Mouse (Mus musculus) forebrain, postnatal 0 days (tissue): ENCODE data around the gene Creb1. TPM values are rescaled to one million over a fixed set of nuclear protein-coding genes. Genes with fewer than 3 reads are reported as not detected.
A peak's percentile ranks its signal among the peaks of the same experiment; 100 is the strongest.
"Not testable (repeated sequence)": the region's sequence is repeated elsewhere in the genome, so short reads cannot be mapped to it uniquely, and the experiment has no call there.

Experiments used
- ATAC-seq: fragments of 200-750 bp; cut with Nextera tagmentation; 2 replicates; pipeline ENCODE4 v1.8.0; 2017; ENCODE audit warnings: mild to moderate bottlenecking, moderate library complexity
- DNase-seq: peaks from one replicate; pipeline ENCODE4 v3.0.0-alpha.2; 2015
- H3K27ac ChIP-seq: fragments of 300-500 bp; sonication (generic); 2 replicates; pipeline ENCODE4 v1.5.1; 2014; ENCODE audit warnings: low read depth, mild to moderate bottlenecking, antibody characterized with exemption, low read length, moderate library complexity, mixed read lengths
- H3K27me3 ChIP-seq: fragments of 300-500 bp; sonication (generic); 2 replicates; pipeline ENCODE4 v1.6.1; 2014; ENCODE audit warnings: mild to moderate bottlenecking, low read length, mixed read lengths; ENCODE audit not compliant: insufficient read depth
- H3K36me3 ChIP-seq: fragments of 300-500 bp; sonication (generic); 2 replicates; pipeline ENCODE4 v1.6.1; 2014; ENCODE audit warnings: mild to moderate bottlenecking, moderate library complexity; ENCODE audit not compliant: insufficient read depth
- H3K4me1 ChIP-seq: fragments of 300-500 bp; sonication (generic); 2 replicates; pipeline ENCODE4 v1.6.1; 2014; ENCODE audit warnings: antibody characterized with exemption; ENCODE audit not compliant: insufficient read depth
- H3K4me2 ChIP-seq: fragments of 300-500 bp; sonication (generic); 2 replicates; pipeline ENCODE4 v1.6.1; 2014; ENCODE audit warnings: low read depth, mild to moderate bottlenecking, moderate library complexity
- H3K4me3 ChIP-seq: fragments of 300-500 bp; sonication (generic); 2 replicates; pipeline ENCODE4 v1.5.1; 2014; ENCODE audit warnings: low read depth, low read length, mixed read lengths
- H3K9ac ChIP-seq: fragments of 300-500 bp; sonication (generic); 2 replicates; pipeline ENCODE4 v1.6.1; 2014; ENCODE audit warnings: mild to moderate bottlenecking
- H3K9me3 ChIP-seq: fragments of 300-500 bp; sonication (generic); 2 replicates; pipeline ENCODE4 v1.6.1; 2016; ENCODE audit warnings: low read length
- CTCF ChIP-seq: sonication (generic); IDR thresholded peaks from 2 replicates; pipeline ENCODE4 v1.5.1; 2016; ENCODE audit warnings: antibody characterized with exemption, control low read depth, low read depth
- WGBS: fragments of 180-500 bp; shearing (Covaris S2); extraction: QIAGEN DNeasy Blood & Tissue Kit; methylation state at CpG from one replicate; pipeline ENCODE4 v1.1.7; 2014; 5-methylcytosine and 5-hydroxymethylcytosine counted together
- polyA plus RNA-seq: library from polyadenylated mRNA; unstranded; fragments of >200 nt; fragmentation: Nextera tagmentation; extraction: Ambion mirVana; gene quantifications from 2 replicates; pipeline ENCODE4 v1.2.1, GENCODE M21; 2015
- total RNA-seq: library from RNA; depleted of rRNA; stranded (reverse); fragments of >200 nt; gene quantifications from 2 replicates; pipeline ENCODE4 v1.2.3, GENCODE M21; 2014

The Creb1 gene
- total and polyA plus RNA-seq, 2 experiments from 2014 or later = 14.8 to 75.3 TPM

- no peaks in the 10 kb centered on the region for H3K9me3 ChIP-seq
- ATAC-seq = no peak
- H3K4me1 ChIP-seq = no peaks in the 10 kb centered on the region
- 0 out of 2 replicates have a peak, but pooled peaks have one; percentile 9 for TF ChIP-seq CTCF
- WGBS = 87% methylated on average over 5 of the region's 5 CpGs
- H3K4me3 ChIP-seq = no peak overlapping the region
- H3K27me3 ChIP-seq = no peaks in the 10 kb centered on the region
- H3K36me3 ChIP-seq = no peaks in the 10 kb centered on the region; the same call in 1 of the 2 replicates
- DNase-seq = no peak
- no peak overlapping the region for H3K27ac ChIP-seq
- no peak overlapping the region for H3K4me2 ChIP-seq
- no peak overlapping the region for H3K9ac ChIP-seq
These were observed 11.3 kb downstream of the Creb1 start for GRCm38 (mm10) chr1:64543750-64544149.

GRCm38 (mm10) chr1:64546070-64546469, 13.6 kb downstream of the Creb1 start:
- H3K27ac ChIP-seq = no peak overlapping the region
- H3K36me3 ChIP-seq = no peaks in the 10 kb centered on the region; the same call in 1 of the 2 replicates
- 78% methylated on average over 3 of the region's 3 CpGs for WGBS
- ATAC-seq (no peak), DNase-seq (no peak)
- no peaks in the 10 kb centered on the region for H3K27me3 ChIP-seq
- no peak overlapping the region for H3K4me3 ChIP-seq
- H3K9me3 ChIP-seq = no peaks in the 10 kb centered on the region
- H3K9ac ChIP-seq = no peak overlapping the region
- H3K4me2 ChIP-seq = no peak overlapping the region
- no peak for TF ChIP-seq CTCF
- no peaks in the 10 kb centered on the region for H3K4me1 ChIP-seq

DNA sequence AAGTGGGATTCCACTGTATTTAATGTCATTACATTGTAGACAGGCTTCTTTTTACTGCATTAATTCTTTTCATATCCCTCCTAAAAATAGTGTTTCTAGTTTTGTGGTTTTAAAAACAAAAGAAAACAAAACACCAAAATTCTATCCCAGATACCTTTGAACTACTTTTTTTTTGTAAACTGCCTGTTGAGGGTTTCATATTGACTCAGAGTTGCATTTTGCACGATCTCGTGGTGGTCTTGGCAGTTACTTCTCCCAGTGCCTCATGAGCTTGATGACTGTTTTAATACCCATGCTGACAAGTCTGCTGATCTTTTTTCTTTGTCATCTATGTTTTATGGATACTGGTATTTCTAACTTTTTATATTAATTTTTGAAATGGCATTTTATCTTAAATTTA, 16.9 kb downstream of the Creb1 start:
- TF ChIP-seq CTCF = no peak
- H3K4me1 ChIP-seq = no peaks in the 10 kb centered on the region
- H3K27me3 ChIP-seq = no peaks in the 10 kb centered on the region
- DNase-seq = no peak
- H3K9ac ChIP-seq = no peak overlapping the region
- no peak overlapping the region for H3K27ac ChIP-seq
- no peaks in the 10 kb centered on the region; the same call in 1 of the 2 replicates for H3K36me3 ChIP-seq
- no peak overlapping the region for H3K4me3 ChIP-seq
- ATAC-seq = no peak
- no peak overlapping the region for H3K4me2 ChIP-seq
- WGBS = 78% methylated on average over 2 of the region's 2 CpGs
- H3K9me3 ChIP-seq = no peaks in the 10 kb centered on the region

DNA sequence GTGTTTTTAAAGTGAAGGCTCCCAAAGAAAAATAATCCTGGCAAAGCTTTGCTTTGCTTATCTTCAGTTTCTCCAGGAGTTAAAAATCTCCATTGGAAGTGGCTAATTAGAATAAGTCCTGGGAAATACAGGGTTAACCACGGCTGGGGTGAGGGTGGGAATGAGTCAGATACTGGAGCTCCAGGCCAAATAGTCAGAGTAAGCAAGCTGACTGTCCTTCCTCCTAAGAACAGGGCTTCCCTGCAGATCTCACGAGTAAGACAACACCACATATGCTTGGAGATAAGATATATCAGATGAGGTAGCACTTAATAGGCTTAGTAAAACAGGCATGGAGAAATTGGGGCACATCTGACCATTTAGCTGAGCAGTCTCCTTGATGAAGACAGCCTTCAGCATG, 19.5 kb downstream of the Creb1 start:
- WGBS = 86% methylated on average over 2 of the region's 2 CpGs
- ATAC-seq = no peak
- no peak for TF ChIP-seq CTCF

DNA sequence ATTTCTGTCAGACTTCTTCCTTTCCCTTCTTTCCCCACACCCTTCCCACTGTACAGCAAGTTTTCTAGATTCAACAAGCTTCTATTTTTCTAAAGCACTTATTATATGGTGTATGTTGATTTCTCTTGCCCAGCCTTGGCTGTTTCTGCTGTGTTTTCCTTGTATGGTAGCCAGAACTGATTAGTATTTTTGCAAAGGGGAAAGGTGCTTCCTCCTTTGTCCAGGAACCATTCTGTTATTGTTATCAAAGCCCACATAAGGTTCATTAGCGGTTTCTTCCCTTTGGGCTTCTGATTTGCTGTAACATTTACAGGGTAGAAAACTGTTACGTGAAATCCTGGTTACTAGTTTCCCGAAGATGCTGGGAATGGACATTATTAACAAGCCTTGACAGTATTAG, 27.7 kb downstream of the Creb1 start:
- Histone ChIP-seq H3K9me3 (no peaks in the 10 kb centered on the region), H3K4me2 (no peak overlapping the region), H3K9ac (no peak overlapping the region), H3K4me3 (no peak overlapping the region), H3K36me3 (peaks cover 18% of the 10 kb centered on the region; the same call in 1 of the 2 replicates), H3K27me3 (no peaks in the 10 kb centered on the region), H3K4me1 (no peaks in the 10 kb centered on the region), H3K27ac (no peak overlapping the region)
- TF ChIP-seq CTCF = no peak
- DNase-seq (no peak), ATAC-seq (no peak)
- WGBS = 95% methylated on average over 3 of the region's 3 CpGs

More for the DNA sequence above, 19.5 kb downstream of the Creb1 start:
- Histone ChIP-seq H3K9ac (no peak overlapping the region), H3K4me2 (no peak overlapping the region), H3K36me3 (no peaks in the 10 kb centered on the region; the same call in 1 of the 2 replicates), H3K9me3 (no peaks in the 10 kb centered on the region), H3K4me3 (no peak overlapping the region), H3K27me3 (no peaks in the 10 kb centered on the region), H3K27ac (no peak overlapping the region), H3K4me1 (no peaks in the 10 kb centered on the region)
- no peak for DNase-seq

GRCm38 (mm10) chr1:64568206-64568605, 35.8 kb downstream of the Creb1 start:
- Histone ChIP-seq H3K27me3 (no peaks in the 10 kb centered on the region), H3K9ac (no peak overlapping the region), H3K36me3 (peaks cover 17% of the 10 kb centered on the region; the same call in 1 of the 2 replicates), H3K4me1 (no peaks in the 10 kb centered on the region), H3K9me3 (no peaks in the 10 kb centered on the region), H3K4me2 (no peak overlapping the region), H3K27ac (no peak overlapping the region), H3K4me3 (no peak overlapping the region)
- ATAC-seq (no peak), DNase-seq (no peak)
- no peak for TF ChIP-seq CTCF

DNA sequence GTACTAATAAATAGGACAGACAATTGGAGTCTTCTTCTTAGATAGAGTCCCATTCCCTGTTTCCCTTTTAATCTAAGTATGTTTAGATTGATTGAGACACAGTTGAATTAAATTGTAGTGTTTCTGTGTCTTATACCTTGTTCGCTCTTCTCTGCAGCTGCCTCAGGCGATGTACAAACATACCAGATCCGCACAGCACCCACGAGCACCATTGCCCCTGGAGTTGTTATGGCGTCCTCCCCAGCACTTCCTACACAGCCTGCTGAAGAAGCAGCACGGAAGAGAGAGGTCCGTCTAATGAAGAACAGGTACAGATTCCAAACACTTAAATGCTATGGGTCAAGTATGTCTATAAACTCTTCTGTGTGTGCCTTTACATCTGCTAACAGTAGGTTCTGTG, 43.6 kb downstream of the Creb1 start:
- no peaks in the 10 kb centered on the region for H3K4me1 ChIP-seq
- H3K27me3 ChIP-seq = no peaks in the 10 kb centered on the region
- no peak overlapping the region for H3K27ac ChIP-seq
- TF ChIP-seq CTCF = no peak
- no peak overlapping the region for H3K4me2 ChIP-seq
- no peak overlapping the region for H3K9ac ChIP-seq
- no peaks in the 10 kb centered on the region for H3K9me3 ChIP-seq
- H3K36me3 ChIP-seq = peaks cover 32% of the 10 kb centered on the region
- 87% methylated on average over 7 of the region's 7 CpGs for WGBS
- H3K4me3 ChIP-seq = no peak overlapping the region
- ATAC-seq = no peak
- DNase-seq = no peak

DNA sequence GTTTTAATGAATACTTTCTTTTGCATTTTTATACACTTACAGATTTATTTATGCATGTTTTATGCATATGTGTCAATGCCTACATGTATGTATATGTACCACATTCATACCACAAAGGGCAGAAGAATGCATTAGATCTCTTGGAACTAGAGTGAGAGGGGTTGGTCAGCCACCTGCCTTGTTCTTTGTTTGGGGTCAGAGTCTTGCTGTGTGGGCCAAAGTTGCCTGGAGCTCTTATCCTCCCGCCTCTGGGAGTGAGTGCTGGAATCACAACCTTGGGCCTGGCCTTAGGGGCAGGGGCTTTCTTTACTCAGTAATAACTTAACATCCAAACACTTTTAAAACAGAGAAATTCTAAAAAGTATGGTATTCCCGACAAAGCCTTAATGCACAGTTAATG, 44.3 kb downstream of the Creb1 start:
- Histone ChIP-seq H3K27ac (no peak overlapping the region), H3K9me3 (no peaks in the 10 kb centered on the region), H3K36me3 (peaks cover 32% of the 10 kb centered on the region), H3K4me3 (no peak overlapping the region), H3K4me1 (no peaks in the 10 kb centered on the region), H3K4me2 (no peak overlapping the region), H3K27me3 (no peaks in the 10 kb centered on the region), H3K9ac (no peak overlapping the region)
- TF ChIP-seq CTCF = no peak
- ATAC-seq (no peak), DNase-seq (no peak)
- WGBS = 64% methylated on average over 2 of the region's 2 CpGs

DNA sequence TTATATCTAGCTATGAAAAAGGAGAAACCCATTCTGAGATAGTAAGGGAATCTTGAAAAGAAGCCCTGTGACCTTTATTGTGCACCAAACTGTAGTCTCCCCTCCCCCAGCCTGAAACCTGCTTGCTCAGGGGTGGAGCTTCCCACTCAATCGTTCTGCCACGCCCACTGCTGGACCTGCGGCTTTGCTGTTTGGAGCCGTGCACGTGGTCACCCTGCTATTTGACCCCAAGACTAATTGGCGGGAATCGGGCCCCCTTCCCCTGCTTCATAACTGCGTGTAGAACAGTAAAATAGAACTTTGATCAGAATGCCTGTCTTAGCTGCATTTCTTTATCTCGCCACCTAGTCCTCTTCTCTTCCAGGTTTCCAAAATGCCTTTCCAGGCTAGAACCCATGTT, 45.5 kb downstream of the Creb1 start:
- not testable (repeated sequence) for DNase-seq, H3K4me2 ChIP-seq, ATAC-seq, H3K9ac ChIP-seq, H3K27ac ChIP-seq, H3K27me3 ChIP-seq, H3K4me1 ChIP-seq, H3K9me3 ChIP-seq, H3K4me3 ChIP-seq
- 63% methylated on average over 9 of the region's 9 CpGs for WGBS
- peaks cover 33% of the 10 kb centered on the region for H3K36me3 ChIP-seq
